Mouse (Mus musculus): ENCODE results near the gene Map2.

The Map2 gene

GRCm38 (mm10) chr1:66292121-66292881, 117.2 kb downstream of the Map2 start:
- DNase-seq (ENCODE audit: low read depth, low spot score): no peak

GRCm38 (mm10) chr1:66299376-66299775, 124.3 kb downstream of the Map2 start:
- DNase-seq (ENCODE audit: low read depth, low spot score): no peak

- peak; percentile 18 for DNase-seq (ENCODE audit: low read depth, low spot score)
Measured at GRCm38 (mm10) chr1:66320378-66321135, 145.5 kb downstream of the Map2 start.

GRCm38 (mm10) chr1:66321136-66321502, 146.0 kb downstream of the Map2 start:
- no peak for DNase-seq (ENCODE audit: low read depth, low spot score)

GRCm38 (mm10) chr1:66321631-66322142, 146.6 kb downstream of the Map2 start:
- DNase-seq (ENCODE audit: low read depth, low spot score): no peak

- DNase-seq (ENCODE audit: low read depth, low spot score): no peak
Measured at GRCm38 (mm10) chr1:66323461-66323860, 148.4 kb downstream of the Map2 start.

- no peak for DNase-seq (ENCODE audit: low read depth, low spot score)
Measured at GRCm38 (mm10) chr1:66324951-66325350, 149.9 kb downstream of the Map2 start.

GRCm38 (mm10) chr1:66328996-66329395, 153.9 kb downstream of the Map2 start:
- DNase-seq (ENCODE audit: low read depth, low spot score): no peak

- no peak for DNase-seq (ENCODE audit: low read depth, low spot score)
Measured at GRCm38 (mm10) chr1:66329534-66329933, 154.5 kb downstream of the Map2 start.

- no peak for DNase-seq (ENCODE audit: low read depth, low spot score)
Measured at GRCm38 (mm10) chr1:66335724-66336284, 160.7 kb downstream of the Map2 start.

- no peak for DNase-seq (ENCODE audit: low read depth, low spot score)
Measured at GRCm38 (mm10) chr1:66339213-66339612, 164.1 kb downstream of the Map2 start.

GRCm38 (mm10) chr1:66348404-66349165, 173.5 kb downstream of the Map2 start:
- DNase-seq (ENCODE audit: low read depth, low spot score): no peak

- DNase-seq (ENCODE audit: low read depth, low spot score): no peak
Measured at GRCm38 (mm10) chr1:66349166-66349835, 174.2 kb downstream of the Map2 start.

- no peak for DNase-seq (ENCODE audit: low read depth, low spot score)
Measured at GRCm38 (mm10) chr1:66351366-66351765, 176.3 kb downstream of the Map2 start.

GRCm38 (mm10) chr1:66361799-66362198, 186.7 kb downstream of the Map2 start:
- no peak for DNase-seq (ENCODE audit: low read depth, low spot score)

GRCm38 (mm10) chr1:66363285-66363684, 188.2 kb downstream of the Map2 start:
- DNase-seq (ENCODE audit: low read depth, low spot score): no peak

GRCm38 (mm10) chr1:66364386-66364785, 189.3 kb downstream of the Map2 start:
- DNase-seq (ENCODE audit: low read depth, low spot score): no peak

- no peak for DNase-seq (ENCODE audit: low read depth, low spot score)
Measured at GRCm38 (mm10) chr1:66365600-66365999, 190.5 kb downstream of the Map2 start.

GRCm38 (mm10) chr1:66369486-66369885, 194.4 kb downstream of the Map2 start:
- DNase-seq (ENCODE audit: low read depth, low spot score): no peak

GRCm38 (mm10) chr1:66371371-66371770, 196.3 kb downstream of the Map2 start:
- DNase-seq (ENCODE audit: low read depth, low spot score): no peak

- DNase-seq (ENCODE audit: low read depth, low spot score): no peak
Measured at GRCm38 (mm10) chr1:66386321-66386720, 211.2 kb downstream of the Map2 start.
